15 mouse cellular contexts compared by ENCODE assay signal in genomic region chr7:110967373-110967772, GRCm38 (mm10).
"Had no signal": no experiment of that assay in that cellular context is flagged by ENCODE, and none has a peak within 500 bp of the region (broad histone marks: within the 10 kb centered on the region; RNA-seq: fewer than 3 reads in every experiment).

No protein-coding gene starts in this region.

- H3K9me3 ChIP-seq: neural tube, embryonic 15.5 days; stomach, embryonic 15.5 days had no signal

- H3K27me3 ChIP-seq: neural tube, embryonic 15.5 days; stomach, embryonic 15.5 days had no signal

- H3K27ac ChIP-seq: neural tube, embryonic 15.5 days; stomach, embryonic 15.5 days; stomach, postnatal 0 days had no signal

- DNase-seq: retina, postnatal 1 day; right cerebral cortex, adult 18-20 months; right cerebral cortex, postnatal 14 days; right cerebral cortex, postnatal 25 days; right cerebral cortex, postnatal 4 days; spleen, adult 18-20 months; thymus, adult 18-20 months; thymus, adult 2 months; thymus, postnatal 14 days; thymus, postnatal 25 days; thymus, postnatal 36 days; thymus, postnatal 4 days had no signal

- H3K4me3 ChIP-seq: neural tube, embryonic 15.5 days; stomach, embryonic 15.5 days had no signal

- H3K9ac ChIP-seq: neural tube, embryonic 15.5 days; stomach, embryonic 15.5 days had no signal

- H3K36me3 ChIP-seq: neural tube, embryonic 15.5 days; stomach, embryonic 15.5 days had no signal

- H3K4me2 ChIP-seq: neural tube, embryonic 15.5 days; stomach, embryonic 15.5 days had no signal
